8 mouse cellular contexts compared by ENCODE assay signal in the genomic region with DNA sequence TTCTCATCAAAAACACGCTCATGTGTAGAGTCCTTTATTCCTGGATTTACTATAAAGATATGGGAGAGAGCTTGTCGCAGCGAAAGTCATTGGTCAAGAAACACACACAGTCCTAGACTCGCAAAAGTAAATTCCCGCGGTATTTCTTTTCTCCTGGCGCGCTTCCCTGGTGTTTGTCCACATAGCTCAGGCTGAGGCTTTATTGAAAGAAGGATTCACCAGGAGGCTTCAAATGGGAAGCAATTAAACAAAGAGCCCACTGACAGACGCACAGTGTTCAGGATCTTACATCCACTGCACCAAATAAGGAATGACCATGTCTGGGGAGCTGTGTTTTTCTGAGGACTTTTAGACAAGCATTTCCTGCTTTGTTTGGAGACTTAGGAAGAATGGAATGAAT.
A peak's percentile ranks its signal among the peaks of the same experiment; 100 is the strongest.
DNase-seq lines count a peak whose midpoint lies in the region; ATAC-seq lines count a peak whose summit lies in the region.

No protein-coding gene starts in this region.

- no peaks in the 10 kb centered on the region for H3K9me3 ChIP-seq in embryonic facial prominence, embryonic 14.5 days (ENCODE audit: control insufficient read depth, low read length)
- H3K9me3 ChIP-seq in intestine, embryonic 14.5 days (ENCODE audit: control insufficient read depth, low read length) = no peaks in the 10 kb centered on the region
- H3K9me3 ChIP-seq in midbrain, embryonic 14.5 days (ENCODE audit: control insufficient read depth, low read length) = no peaks in the 10 kb centered on the region

- H3K36me3 ChIP-seq in embryonic facial prominence, embryonic 14.5 days (ENCODE audit: control insufficient read depth, insufficient read depth, low read length) = no peaks in the 10 kb centered on the region
- H3K36me3 ChIP-seq in intestine, embryonic 14.5 days (ENCODE audit: control insufficient read depth, insufficient read depth, low read length) = no peaks in the 10 kb centered on the region
- no peaks in the 10 kb centered on the region for H3K36me3 ChIP-seq in midbrain, embryonic 14.5 days (ENCODE audit: control insufficient read depth, insufficient read depth, low read length)

- peak overlapping the region; percentile 24 for H3K4me2 ChIP-seq in embryonic facial prominence, embryonic 14.5 days (ENCODE audit: low read depth, low read length)
- peak overlapping the region; percentile 25 for H3K4me2 ChIP-seq in intestine, embryonic 14.5 days (ENCODE audit: low read length)
- 0 out of 2 replicates have a peak overlapping the region, but pooled peaks have one; percentile 2 for H3K4me2 ChIP-seq in midbrain, embryonic 14.5 days (ENCODE audit: low read length)

- no peaks in the 10 kb centered on the region for H3K27me3 ChIP-seq in embryonic facial prominence, embryonic 14.5 days (replicated peaks; ENCODE audit: control insufficient read depth, insufficient read depth, low read length)
- no peaks in the 10 kb centered on the region for H3K27me3 ChIP-seq in intestine, embryonic 14.5 days (replicated peaks; ENCODE audit: control insufficient read depth, insufficient read depth, low read length)
- no peaks in the 10 kb centered on the region for H3K27me3 ChIP-seq in midbrain, embryonic 14.5 days (ENCODE audit: control insufficient read depth, insufficient read depth, low read length)

- no peak for ATAC-seq in embryonic facial prominence, embryonic 14.5 days (ENCODE audit: low read depth)
- ATAC-seq in intestine, embryonic 14.5 days (replicated peaks; ENCODE audit: low FRiP score, low TSS enrichment, low read depth) = no peak
- ATAC-seq in midbrain, embryonic 14.5 days (ENCODE audit: low FRiP score, low TSS enrichment) = no peak

- no peak overlapping the region for H3K9ac ChIP-seq in embryonic facial prominence, embryonic 14.5 days (ENCODE audit: low read depth, low read length)
- H3K9ac ChIP-seq in intestine, embryonic 14.5 days (ENCODE audit: low read length) = no peak overlapping the region
- H3K9ac ChIP-seq in midbrain, embryonic 14.5 days (replicated peaks; ENCODE audit: low read length) = no peak overlapping the region

- 37% methylated on average over 9 of the region's 9 CpGs for WGBS in embryonic facial prominence, embryonic 14.5 days
- WGBS in intestine, embryonic 14.5 days = 12% methylated on average over 9 of the region's 9 CpGs
- WGBS in midbrain, embryonic 14.5 days = 38% methylated on average over 9 of the region's 9 CpGs

- peak; percentile 9 for DNase-seq in kidney, adult 18-20 months
- DNase-seq in kidney, adult 11 months = no peak
- peak; percentile 56 for DNase-seq in embryonic facial prominence, embryonic 14.5 days (ENCODE audit: low spot score)
- DNase-seq in intestine, embryonic 14.5 days (ENCODE audit: low spot score) = peak; percentile 58
- DNase-seq in midbrain, embryonic 14.5 days = peak; percentile 42
- no peak for DNase-seq in T-cell, adult 2 months (ENCODE audit: low spot score)
- no peak for DNase-seq in spleen, postnatal 4 days (ENCODE audit: low spot score in 2 of 2)
- no peak for DNase-seq in thymus, adult 18-20 months

- peak overlapping the region; percentile 75 for H3K27ac ChIP-seq in embryonic facial prominence, embryonic 14.5 days (replicated peaks; ENCODE audit: low read depth, low read length)
- H3K27ac ChIP-seq in intestine, embryonic 14.5 days (ENCODE audit: low read depth) = peak overlapping the region; percentile 87
- H3K27ac ChIP-seq in midbrain, embryonic 14.5 days (replicated peaks; ENCODE audit: low read depth, low read length) = no peak overlapping the region

- H3K4me3 ChIP-seq in embryonic facial prominence, embryonic 14.5 days (ENCODE audit: low read depth, low read length) = peak overlapping the region; percentile 6; the same call in 1 of the 2 replicates
- H3K4me3 ChIP-seq in intestine, embryonic 14.5 days (ENCODE audit: low read depth, low read length) = peak overlapping the region; percentile 1; the same call in 1 of the 2 replicates
- H3K4me3 ChIP-seq in midbrain, embryonic 14.5 days (replicated peaks; ENCODE audit: low read depth, low read length) = no peak overlapping the region

- H3K4me1 ChIP-seq in embryonic facial prominence, embryonic 14.5 days (ENCODE audit: control insufficient read depth, insufficient read depth, low read length) = peaks cover 26% of the 10 kb centered on the region
- peaks cover 7% of the 10 kb centered on the region; the same call in 1 of the 2 replicates for H3K4me1 ChIP-seq in intestine, embryonic 14.5 days (replicated peaks; ENCODE audit: control insufficient read depth, insufficient read depth, low read length)
- H3K4me1 ChIP-seq in midbrain, embryonic 14.5 days (ENCODE audit: control insufficient read depth, insufficient read depth, low read length) = peaks cover 8% of the 10 kb centered on the region; the same call in 1 of the 2 replicates

Comparison
In these comparisons a context has a peak if more than half of its experiments do, and no peak if none do; other contexts are left out.
1. DNase-seq: peak in kidney, adult 18-20 months (single experiment), embryonic facial prominence, embryonic 14.5 days (single experiment), intestine, embryonic 14.5 days (single experiment) and midbrain, embryonic 14.5 days (single experiment); none in kidney, adult 11 months (single experiment), T-cell, adult 2 months (single experiment), spleen, postnatal 4 days (0 of 2) and thymus, adult 18-20 months (0 of 2).
2. Peak in every context shown above with its lines, with median percentiles within 50 percentile points of each other: H3K4me2 ChIP-seq.